Mouse (Mus musculus) CH12.LX (cell line): Measurements from ENCODE around the gene Pik3c2b. TPM values are rescaled to one million over a fixed set of nuclear protein-coding genes. Genes with fewer than 3 reads are reported as not detected.

Experiments used
- DNase-seq: peaks from one replicate; pipeline ENCODE4 v3.0.0-alpha.2; 2013; ENCODE audit errors: extremely low read depth
- H3K27ac ChIP-seq: 2 replicates; pipeline ENCODE4 v1.5.1; 2012; ENCODE audit warnings: low read depth, mild to moderate bottlenecking, control low read depth, moderate library complexity; ENCODE audit not compliant: insufficient read depth
- H3K27me3 ChIP-seq: replicated peaks from 2 replicates; pipeline ENCODE3; 2012; ENCODE audit warnings: inconsistent platforms
- H3K36me3 ChIP-seq, 2 experiments: replicated peaks in 1 of 2; 2 replicates each; pipeline versions ENCODE3 to v1.6.1; 2012; ENCODE audit warnings: inconsistent platforms in 1 of 2, low read length in 1 of 2, mild to moderate bottlenecking in 1 of 2, mixed read lengths in 1 of 2, moderate library complexity in 1 of 2; ENCODE audit not compliant: control insufficient read depth in 1 of 2, insufficient read depth in 1 of 2
- H3K4me1 ChIP-seq, 2 experiments: 2 replicates each; pipeline ENCODE4 v1.6.1; 2012; ENCODE audit warnings: inconsistent platforms in 1 of 2, moderate library complexity in 1 of 2; ENCODE audit not compliant: insufficient read depth in 2 of 2, control insufficient read depth in 1 of 2
- H3K4me2 ChIP-seq: 2 replicates; pipeline ENCODE4 v1.6.1; 2012; ENCODE audit warnings: low read depth, mild to moderate bottlenecking, control low read depth; ENCODE audit not compliant: poor library complexity, insufficient read depth, severe bottlenecking
- H3K4me3 ChIP-seq, 3 experiments: fragments of 150-350 bp in 1 of 3; sonication (generic) in 1 of 3; replicated peaks in 1 of 3; 2 replicates each; pipeline versions ENCODE3 to v1.5.1; 2011 to 2012; ENCODE audit warnings: low read depth in 2 of 3, low read length in 2 of 3, mild to moderate bottlenecking in 2 of 3, moderate library complexity in 2 of 3, control low read depth in 1 of 3, improper control_type of control experiment in 1 of 3, inconsistent platforms in 1 of 3, mixed read lengths in 1 of 3; ENCODE audit not compliant: poor library complexity in 1 of 3
- H3K79me2 ChIP-seq: replicated peaks from 2 replicates; pipeline ENCODE4 v1.6.1; 2012; ENCODE audit warnings: mild to moderate bottlenecking, moderate library complexity; ENCODE audit not compliant: control insufficient read depth, poor library complexity, insufficient read depth, severe bottlenecking; ENCODE audit errors: extremely low read depth
- H3K9ac ChIP-seq: 2 replicates; pipeline ENCODE4 v1.6.1; 2012; ENCODE audit warnings: low read depth, mild to moderate bottlenecking, control low read depth, moderate library complexity; ENCODE audit not compliant: insufficient read depth
- H3K9me3 ChIP-seq: replicated peaks from 2 replicates; pipeline ENCODE3; 2012; ENCODE audit warnings: low read length, inconsistent platforms, mixed read lengths
- BHLHE40 ChIP-seq: IDR thresholded peaks from 2 replicates; pipeline ENCODE4 v1.6.1; 2011; ENCODE audit warnings: mild to moderate bottlenecking, low read depth, low read length, improper control_type of control experiment
- CTCF ChIP-seq, 2 experiments: IDR thresholded peaks in 1 of 2; conservative IDR thresholded peaks in 1 of 2; 2 replicates each; pipeline ENCODE4 v1.5.1; 2011 to 2012; ENCODE audit warnings: low read depth in 2 of 2, low read length in 2 of 2, improper control_type of control experiment in 1 of 2, inconsistent platforms in 1 of 2, mild to moderate bottlenecking in 1 of 2, moderate library complexity in 1 of 2
- ELF1 ChIP-seq: IDR thresholded peaks from 2 replicates; pipeline ENCODE4 v1.6.1; 2014; ENCODE audit warnings: low read depth, mild to moderate bottlenecking, inconsistent platforms, low read length, improper control_type of control experiment
- GABPA ChIP-seq: IDR thresholded peaks from 2 replicates; pipeline ENCODE4 v1.6.1; 2012; ENCODE audit warnings: low read depth, low read length, improper control_type of control experiment, inconsistent platforms; ENCODE audit not compliant: insufficient replicate concordance
- JUN ChIP-seq: IDR thresholded peaks from 2 replicates; pipeline ENCODE4 v1.6.1; 2011; ENCODE audit warnings: low read depth, mild to moderate bottlenecking, low read length, improper control_type of control experiment, moderate library complexity; ENCODE audit not compliant: insufficient read depth
- MAX ChIP-seq: IDR thresholded peaks from 2 replicates; pipeline ENCODE4 v1.6.1; 2011; ENCODE audit warnings: low read length, improper control_type of control experiment
- MEF2A ChIP-seq: IDR thresholded peaks from 2 replicates; pipeline ENCODE4 v1.6.1; 2014; ENCODE audit warnings: low read depth, mild to moderate bottlenecking, inconsistent platforms, low read length, improper control_type of control experiment, borderline replicate concordance
- MXI1 ChIP-seq: IDR thresholded peaks from 2 replicates; pipeline ENCODE4 v1.6.1; 2011; ENCODE audit warnings: mild to moderate bottlenecking, low read depth, low read length, improper control_type of control experiment
- MYC ChIP-seq: IDR thresholded peaks from 2 replicates; pipeline ENCODE4 v1.6.1; 2011; ENCODE audit warnings: low read depth, mild to moderate bottlenecking, improper control_type of control experiment, low read length
- NRF1 ChIP-seq: IDR thresholded peaks from 2 replicates; pipeline ENCODE4 v1.6.1; 2014; ENCODE audit warnings: low read depth, mild to moderate bottlenecking, inconsistent platforms, low read length, improper control_type of control experiment, moderate library complexity
- PAX5 ChIP-seq: IDR thresholded peaks from 2 replicates; pipeline ENCODE4 v1.6.1; 2012; ENCODE audit warnings: low read length, inconsistent platforms, mixed read lengths
- POLR2A ChIP-seq: IDR thresholded peaks from 2 replicates; pipeline ENCODE4 v1.6.1; 2011; ENCODE audit warnings: low read depth, mild to moderate bottlenecking, improper control_type of control experiment, low read length
- POLR2AphosphoS2 ChIP-seq: IDR thresholded peaks from 2 replicates; pipeline ENCODE4 v1.6.1; 2011; ENCODE audit warnings: low read depth, low read length, improper control_type of control experiment
- RCOR1 ChIP-seq: conservative IDR thresholded peaks from 2 replicates; pipeline ENCODE4 v1.6.1; 2012; ENCODE audit warnings: low read depth, mild to moderate bottlenecking, inconsistent platforms, low read length, improper control_type of control experiment
- SIN3A ChIP-seq: IDR thresholded peaks from 2 replicates; pipeline ENCODE4 v1.6.1; 2012; ENCODE audit warnings: low read length, improper control_type of control experiment, inconsistent platforms
- SMC3 ChIP-seq: IDR thresholded peaks from 2 replicates; pipeline ENCODE4 v1.6.1; 2011; ENCODE audit warnings: low read depth, low read length, improper control_type of control experiment
- TBP ChIP-seq: conservative IDR thresholded peaks from 2 replicates; pipeline ENCODE4 v1.6.1; 2011; ENCODE audit warnings: low read depth, low read length, improper control_type of control experiment
- TCF12 ChIP-seq: IDR thresholded peaks from 2 replicates; pipeline ENCODE4 v1.6.1; 2014; ENCODE audit warnings: low read depth, mild to moderate bottlenecking, inconsistent platforms, low read length, improper control_type of control experiment
- USF1 ChIP-seq: IDR thresholded peaks from 2 replicates; pipeline ENCODE4 v1.6.1; 2014; ENCODE audit warnings: low read depth, mild to moderate bottlenecking, inconsistent platforms, low read length, improper control_type of control experiment
- ZKSCAN1 ChIP-seq: IDR thresholded peaks from 2 replicates; pipeline ENCODE4 v1.6.1; 2012; ENCODE audit warnings: low read depth, inconsistent platforms, low read length, improper control_type of control experiment, borderline replicate concordance
- ZNF384 ChIP-seq: IDR thresholded peaks from 2 replicates; pipeline ENCODE4 v1.6.1; 2012; ENCODE audit warnings: low read depth, low read length, improper control_type of control experiment, inconsistent platforms
- dilution Hi-C: fragments of 300-500 bp; cut with MboI; formaldehyde crosslinking; loops from 2 replicates; pipeline ENCODE4 v1.14.3; 2020; ENCODE audit warnings: low sequenced_read_pairs; ENCODE audit not compliant: extremely low pct_unique_long_range_greater_than_20kb, extremely low pct_ligation_motif_present
- in situ Hi-C: fragments of 300-500 bp; cut with MboI; formaldehyde crosslinking; loops from 3 replicates; pipeline ENCODE4 v1.14.3; 2019; ENCODE audit warnings: low sequenced_read_pairs, low pct_ligation_motif_present, low pct_unique_long_range_greater_than_20kb, mixed read lengths
- polyA plus RNA-seq: library from polyadenylated mRNA; unstranded; fragments of >175 nt; gene quantifications from 2 replicates; pipeline ENCODE4 v1.2.1, GENCODE M21; 2012; ENCODE audit warnings: low read depth; ENCODE audit not compliant: insufficient read length
- total RNA-seq, 2 experiments: library from RNA; depleted of rRNA; stranded (reverse); fragments of 300-350 nt in 1 of 2; fragments of >200 nt in 1 of 2; gene quantifications; 2 replicates each; pipeline ENCODE4 v1.2.3; 2012 to 2014

The Pik3c2b gene
- total and polyA plus RNA-seq, 3 experiments = 8.7 to 16.5 (median 12.0) TPM

GRCm38 (mm10) chr1:133000347-133000746, 45.1 kb upstream of the Pik3c2b start:
- H3K27me3 ChIP-seq = no peaks in the 10 kb centered on the region
- no peak overlapping the region for H3K9ac ChIP-seq
- H3K79me2 ChIP-seq = peaks cover 69% of the 10 kb centered on the region
- TF ChIP-seq MXI1 (no peak), GABPA (no peak)
- dilution Hi-C loops = no loop called here
- H3K9me3 ChIP-seq = no peaks in the 10 kb centered on the region
- H3K4me2 ChIP-seq = no peak overlapping the region
- H3K4me3 ChIP-seq = no peak overlapping the region
- in situ Hi-C loops = no loop called here
- DNase-seq = no peak
- no peak overlapping the region for H3K27ac ChIP-seq
- H3K4me1 ChIP-seq = peaks cover 0 to 16% of the 10 kb centered on the region in 2 experiments; a peak in 1 of 4 replicates
- H3K36me3 ChIP-seq = peaks cover 77 to 94% of the 10 kb centered on the region in 2 experiments

- no peaks in the 10 kb centered on the region for H3K27me3 ChIP-seq
- TF ChIP-seq NRF1 (no peak), POLR2A (0 out of 2 replicates have a peak, but pooled peaks have one; percentile 10), SMC3 (no peak), RCOR1 (no peak), GABPA (no peak), ZKSCAN1 (no peak)
- H3K4me3 ChIP-seq = no peak overlapping the region
- peaks cover 61 to 86% of the 10 kb centered on the region in 2 experiments for H3K36me3 ChIP-seq
- H3K79me2 ChIP-seq = peaks cover 84% of the 10 kb centered on the region
- H3K9me3 ChIP-seq = no peaks in the 10 kb centered on the region
- H3K9ac ChIP-seq = no peak overlapping the region
- in situ Hi-C loops (no loop called here), dilution Hi-C loops (no loop called here)
- peaks cover 4 to 41% of the 10 kb centered on the region in 2 experiments; a peak in 3 of 4 replicates for H3K4me1 ChIP-seq
- no peak for DNase-seq
- no peak overlapping the region for H3K4me2 ChIP-seq
- H3K27ac ChIP-seq = no peak overlapping the region
These were observed 38.9 kb upstream of the Pik3c2b start for GRCm38 (mm10) chr1:133006571-133006970.

GRCm38 (mm10) chr1:133011955-133012841, 33.3 kb upstream of the Pik3c2b start:
- H3K4me3 ChIP-seq = no peak overlapping the region
- TF ChIP-seq ZKSCAN1 (no peak), TCF12 (peak; percentile 98), MYC (peak; percentile 79), SIN3A (peak; percentile 78; the same call in 1 of the 2 replicates), MAX (no peak), RCOR1 (no peak; the same call in 1 of the 2 replicates), JUN (peak; percentile 40; the same call in 1 of the 2 replicates), GABPA (no peak), ZNF384 (peak; percentile 88), SMC3 (no peak), TBP (peak; percentile 73; the same call in 1 of the 2 replicates), POLR2AphosphoS2 (peak; percentile 34; the same call in 1 of the 2 replicates), USF1 (peak; percentile 36; the same call in 1 of the 2 replicates), NRF1 (0 out of 2 replicates have a peak, but pooled peaks have one; percentile 35), POLR2A (no peak; the same call in 1 of the 2 replicates), PAX5 (no peak), ELF1 (peak; percentile 50; the same call in 1 of the 2 replicates), MEF2A (peak; percentile 92), CTCF (conservative IDR thresholded peaks at IDR 0.05 in 1 of 2, IDR thresholded peaks at IDR 0.05 in 1 of 2; ENCODE audit: low read depth in 2 of 2, low read length in 2 of 2) (no peak), BHLHE40 (peak; percentile 96)

More at GRCm38 (mm10) chr1:133011955-133012841, 33.3 kb upstream of the Pik3c2b start:
- no peak overlapping the region; the same call in 1 of the 2 replicates for H3K9ac ChIP-seq
- peaks cover 84% of the 10 kb centered on the region for H3K79me2 ChIP-seq
- no peaks in the 10 kb centered on the region for H3K9me3 ChIP-seq
- no peak overlapping the region; the same call in 1 of the 2 replicates for H3K4me2 ChIP-seq
- peak overlapping the region; percentile 87 for H3K27ac ChIP-seq
- peaks cover 50 to 68% of the 10 kb centered on the region in 2 experiments for H3K36me3 ChIP-seq
- in situ Hi-C loops (no loop called here), dilution Hi-C loops (no loop called here)
- H3K4me1 ChIP-seq = peaks cover 8 to 57% of the 10 kb centered on the region in 2 experiments; a peak in 3 of 4 replicates
- no peaks in the 10 kb centered on the region for H3K27me3 ChIP-seq
- peak; percentile 90 for DNase-seq
